1 mouse cellular context compared by ENCODE assay signal in genomic region chr11:69931769-69932168, GRCm38 (mm10).
A peak's percentile ranks its signal among the peaks of the same experiment; 100 is the strongest.
TF ChIP-seq lines count a peak whose summit lies in the region.

No protein-coding gene starts in this region.

TF ChIP-seq in MEL, 35 proteins besides CTCF, POLR2A, EP300 and RAD21:
- TF ChIP-seq POLR2AphosphoS5 (IDR thresholded peaks at IDR 0.05; ENCODE audit: borderline replicate concordance, low read depth, low read length) (no peak), ELF1 (IDR thresholded peaks at IDR 0.05; ENCODE audit: low read depth, low read length) (no peak), ZNF384 (IDR thresholded peaks at IDR 0.05; ENCODE audit: low read depth, low read length) (peak; percentile 63; the same call in 1 of the 2 replicates), MYC (IDR thresholded peaks at IDR 0.05; ENCODE audit: low read depth, low read length) (no peak), SIN3A (IDR thresholded peaks at IDR 0.05; ENCODE audit: low read length) (0 out of 2 replicates have a peak, but pooled peaks have one; percentile 1), MXI1 (IDR thresholded peaks at IDR 0.05; ENCODE audit: low read depth, low read length) (no peak), CHD2 (IDR thresholded peaks at IDR 0.05; ENCODE audit: low read length) (no peak), MAFK (IDR thresholded peaks at IDR 0.05; ENCODE audit: borderline replicate concordance, low read depth, low read length) (no peak), USF1 (IDR thresholded peaks at IDR 0.05; ENCODE audit: low read depth, low read length) (no peak)
TF ChIP-seq in MEL: peak in this region for 2.
